Mouse (Mus musculus) forebrain, embryonic 11.5 days (tissue): ENCODE measurements around the gene Pts. TPM values are rescaled to one million over a fixed set of nuclear protein-coding genes. Genes with fewer than 3 reads are reported as not detected.

Source experiments
- ATAC-seq: fragments of 200-750 bp; cut with Nextera tagmentation; replicated peaks from 2 replicates; pipeline ENCODE4 v1.8.0; 2017; ENCODE audit warnings: moderate TSS enrichment; ENCODE audit not compliant: low FRiP score
- DNase-seq: peaks from one replicate; pipeline ENCODE4 v3.0.0-alpha.2; 2017; ENCODE audit warnings: low spot score
- H3K27ac ChIP-seq: fragments of 300-500 bp; sonication (generic); 2 replicates; pipeline ENCODE4 v1.5.1; 2014; ENCODE audit warnings: low read depth, low read length
- H3K27me3 ChIP-seq: fragments of 300-500 bp; sonication (generic); 2 replicates; pipeline ENCODE4 v1.6.1; 2014; ENCODE audit warnings: mild to moderate bottlenecking, low read length, mixed read lengths; ENCODE audit not compliant: control insufficient read depth, insufficient read depth
- H3K36me3 ChIP-seq: fragments of 300-500 bp; sonication (generic); 2 replicates; pipeline ENCODE4 v1.6.1; 2014; ENCODE audit warnings: mild to moderate bottlenecking, low read length, moderate library complexity, mixed read lengths; ENCODE audit not compliant: control insufficient read depth, insufficient read depth
- H3K4me1 ChIP-seq: fragments of 300-500 bp; sonication (generic); replicated peaks from 2 replicates; pipeline ENCODE4 v1.6.1; 2014; ENCODE audit warnings: low read length, mixed read lengths; ENCODE audit not compliant: control insufficient read depth, insufficient read depth
- H3K4me2 ChIP-seq: fragments of 300-500 bp; sonication (generic); 2 replicates; pipeline ENCODE4 v1.6.1; 2014; ENCODE audit warnings: low read depth, mild to moderate bottlenecking, low read length, moderate library complexity, mixed read lengths; ENCODE audit not compliant: severe bottlenecking
- H3K4me3 ChIP-seq: fragments of 300-500 bp; sonication (generic); 2 replicates; pipeline ENCODE4 v1.5.1; 2014; ENCODE audit warnings: low read depth, low read length
- H3K9ac ChIP-seq: fragments of 300-500 bp; sonication (generic); 2 replicates; pipeline ENCODE4 v1.6.1; 2014; ENCODE audit warnings: low read length
- H3K9me3 ChIP-seq: fragments of 300-500 bp; sonication (generic); 2 replicates; pipeline ENCODE4 v1.6.1; 2016; ENCODE audit warnings: low read length, mixed read lengths; ENCODE audit not compliant: control insufficient read depth
- WGBS: fragments of 180-500 bp; shearing (Covaris S2); extraction: QIAGEN DNeasy Blood & Tissue Kit; methylation state at CpG from one replicate; pipeline ENCODE4 v1.1.7; 2014; 5-methylcytosine and 5-hydroxymethylcytosine counted together
- polyA plus RNA-seq: library from polyadenylated mRNA; unstranded; fragments of >200 nt; fragmentation: Nextera tagmentation; extraction: Ambion mirVana; gene quantifications from 2 replicates; pipeline ENCODE4 v1.2.1, GENCODE M21; 2014

Gene Pts
- polyA plus RNA-seq, 1 experiment from 2014 or later = 93.5 TPM

DNA sequence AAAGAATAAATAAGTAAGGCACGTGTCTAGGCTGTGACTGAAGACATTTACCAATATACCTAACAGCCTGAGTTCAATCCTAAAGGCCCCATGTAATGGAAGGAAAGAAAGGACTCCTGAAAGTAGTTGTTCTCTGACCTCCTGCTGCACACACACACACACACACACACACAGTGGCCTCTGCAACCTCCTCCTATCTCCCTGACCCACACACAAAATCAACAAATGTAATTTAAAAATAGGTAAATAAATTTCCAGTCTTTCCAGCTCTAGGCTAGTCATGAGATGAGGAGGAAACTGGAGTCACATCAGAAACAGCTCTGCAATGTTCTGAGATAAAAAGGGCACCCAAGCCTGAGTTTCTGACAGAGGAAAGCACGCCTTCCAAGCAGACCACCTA is 34.7 kb downstream of the Pts start:
- Histone ChIP-seq H3K4me2 (no peak overlapping the region), H3K4me1 (no peaks in the 10 kb centered on the region; the same call in 1 of the 2 replicates), H3K4me3 (no peak overlapping the region), H3K36me3 (no peaks in the 10 kb centered on the region), H3K27me3 (no peaks in the 10 kb centered on the region), H3K9ac (no peak overlapping the region), H3K27ac (no peak overlapping the region), H3K9me3 (no peaks in the 10 kb centered on the region)
- WGBS = 72% methylated on average over 2 of the region's 2 CpGs
- ATAC-seq (no peak), DNase-seq (no peak)

DNA sequence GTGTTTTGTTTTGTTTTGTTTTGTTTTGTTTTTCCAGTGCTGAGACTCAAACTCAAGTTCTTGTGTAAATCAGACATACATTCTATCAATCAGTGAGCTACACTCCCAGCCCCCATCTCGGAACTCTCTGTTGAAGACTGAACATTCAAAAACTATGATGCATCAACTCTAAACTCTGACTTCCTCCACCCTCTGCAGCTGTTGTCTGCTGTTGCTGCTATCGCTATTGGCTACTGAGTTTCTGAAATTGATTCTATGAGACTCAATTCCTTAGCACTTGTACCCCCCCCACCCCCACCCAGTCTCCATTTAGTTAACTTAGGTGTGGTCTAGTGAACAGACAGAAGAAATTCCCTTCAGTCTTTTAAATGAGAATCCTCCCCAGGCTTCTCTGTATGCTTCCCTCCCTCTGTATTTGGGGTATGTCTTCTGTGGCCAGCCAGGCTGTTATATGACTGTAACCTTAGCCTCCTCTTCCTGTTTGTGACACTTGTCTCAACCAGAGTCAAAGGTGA is 36.9 kb downstream of the Pts start:
- 80% methylated on average over 2 of the region's 2 CpGs for WGBS
- no peak overlapping the region for H3K9ac ChIP-seq
- H3K9me3 ChIP-seq = no peaks in the 10 kb centered on the region
- DNase-seq = no peak
- no peak overlapping the region for H3K4me3 ChIP-seq
- H3K4me2 ChIP-seq = no peak overlapping the region
- H3K27ac ChIP-seq = no peak overlapping the region
- H3K36me3 ChIP-seq = no peaks in the 10 kb centered on the region
- no peaks in the 10 kb centered on the region for H3K27me3 ChIP-seq
- ATAC-seq = no peak
- H3K4me1 ChIP-seq = no peaks in the 10 kb centered on the region; the same call in 1 of the 2 replicates

DNA sequence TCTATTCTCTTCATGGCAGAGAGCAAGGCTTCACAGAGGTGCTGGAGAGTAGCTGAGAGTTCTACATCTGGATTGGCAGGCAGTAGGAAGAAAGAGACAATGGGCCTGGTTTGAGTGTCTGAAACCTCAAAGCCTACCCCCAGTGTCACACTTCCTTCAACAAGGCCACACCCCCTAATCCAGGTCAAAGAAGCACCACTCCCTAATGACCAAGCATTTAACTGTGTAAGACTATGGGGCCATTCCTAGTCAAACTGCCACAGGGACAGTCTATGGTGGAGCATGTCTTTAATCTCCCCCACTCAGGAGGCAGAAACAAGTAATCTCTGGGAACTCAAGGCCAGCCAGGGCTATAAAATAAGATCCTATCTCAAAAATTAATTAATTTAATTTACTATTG is 37.7 kb downstream of the Pts start:
- no peaks in the 10 kb centered on the region; the same call in 1 of the 2 replicates for H3K4me1 ChIP-seq
- ATAC-seq (no peak), DNase-seq (no peak)
- no peaks in the 10 kb centered on the region for H3K36me3 ChIP-seq
- H3K27me3 ChIP-seq = no peaks in the 10 kb centered on the region
- H3K4me2 ChIP-seq = no peak overlapping the region
- H3K27ac ChIP-seq = no peak overlapping the region
- H3K4me3 ChIP-seq = no peak overlapping the region
- no peak overlapping the region for H3K9ac ChIP-seq
- no peaks in the 10 kb centered on the region for H3K9me3 ChIP-seq

DNA sequence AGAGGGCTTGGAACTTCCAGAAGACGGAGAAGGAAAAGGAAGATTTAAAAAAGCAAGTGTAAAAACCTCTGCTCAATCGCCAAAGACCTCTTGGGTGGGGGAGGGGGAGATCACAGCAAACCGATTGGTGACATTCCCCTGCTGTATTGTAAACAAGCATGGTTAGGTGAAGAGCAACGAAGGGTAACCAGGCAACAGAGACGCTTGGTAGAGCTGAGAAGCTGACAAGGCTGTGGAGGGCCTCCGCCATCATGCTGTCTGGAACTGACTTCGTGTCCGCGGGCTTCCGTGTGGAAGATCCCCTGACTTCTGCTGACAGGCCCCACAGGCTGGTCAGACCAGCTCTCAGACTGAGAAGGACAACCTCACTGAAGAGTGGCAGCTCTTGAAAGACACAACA is 43.0 kb downstream of the Pts start:
- no peaks in the 10 kb centered on the region for H3K9me3 ChIP-seq
- H3K4me2 ChIP-seq = peak overlapping the region; percentile 24; the same call in 1 of the 2 replicates
- ATAC-seq (0 out of 2 replicates have a peak, but pooled peaks have one; percentile 27), DNase-seq (no peak)
- H3K27ac ChIP-seq = no peak overlapping the region
- no peaks in the 10 kb centered on the region for H3K36me3 ChIP-seq
- H3K27me3 ChIP-seq = no peaks in the 10 kb centered on the region
- H3K9ac ChIP-seq = no peak overlapping the region
- no peaks in the 10 kb centered on the region for H3K4me1 ChIP-seq
- WGBS = 9% methylated on average over 10 of the region's 10 CpGs
- H3K4me3 ChIP-seq = no peak overlapping the region

DNA sequence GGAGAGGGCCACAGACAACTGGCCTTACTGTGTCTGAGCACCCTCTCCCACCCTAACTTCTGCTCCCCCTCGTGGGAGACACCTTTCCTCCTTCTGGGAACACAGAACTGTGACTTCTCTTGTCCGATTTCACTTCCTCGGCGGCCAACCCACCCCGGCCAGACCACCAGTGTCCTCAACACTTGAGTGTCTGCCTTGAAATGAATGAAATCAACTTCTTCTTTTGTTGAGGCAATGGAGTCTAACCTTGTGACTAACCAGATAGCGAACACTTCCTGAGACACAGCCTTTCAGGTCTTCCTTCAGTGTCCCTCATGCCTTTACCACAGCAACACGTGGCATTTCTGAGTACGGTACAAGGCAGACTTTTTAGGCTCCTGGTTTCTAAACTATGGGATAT is 45.8 kb downstream of the Pts start:
- no peak overlapping the region for H3K27ac ChIP-seq
- no peaks in the 10 kb centered on the region for H3K4me1 ChIP-seq
- no peak overlapping the region for H3K9ac ChIP-seq
- no peak overlapping the region for H3K4me3 ChIP-seq
- no peak overlapping the region for H3K4me2 ChIP-seq
- H3K9me3 ChIP-seq = no peaks in the 10 kb centered on the region
- H3K36me3 ChIP-seq = no peaks in the 10 kb centered on the region
- H3K27me3 ChIP-seq = no peaks in the 10 kb centered on the region
- ATAC-seq (no peak), DNase-seq (no peak)
- WGBS = 87% methylated on average over 8 of the region's 8 CpGs

DNA sequence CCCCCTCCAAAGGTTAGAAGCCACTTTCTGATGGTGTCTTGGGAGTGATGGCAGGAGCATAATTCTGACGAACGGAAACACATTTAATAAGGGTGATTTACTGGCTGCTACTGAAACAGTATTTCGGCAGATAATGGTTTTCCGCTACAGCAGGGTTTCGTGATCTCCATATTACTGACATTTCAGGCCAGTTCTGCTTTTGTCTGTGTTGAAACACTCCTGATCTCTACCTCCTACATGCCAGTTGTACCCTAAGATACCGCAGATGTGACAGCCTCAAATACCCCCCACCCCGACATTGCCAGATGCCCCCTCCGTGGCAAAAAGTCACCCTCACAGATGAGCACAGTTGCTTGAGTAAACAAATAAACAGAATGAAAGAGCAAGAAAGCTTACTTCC is 49.0 kb downstream of the Pts start:
- WGBS = 51% methylated on average over 8 of the region's 8 CpGs
- no peak for ATAC-seq
- no peak overlapping the region for H3K4me3 ChIP-seq

DNA sequence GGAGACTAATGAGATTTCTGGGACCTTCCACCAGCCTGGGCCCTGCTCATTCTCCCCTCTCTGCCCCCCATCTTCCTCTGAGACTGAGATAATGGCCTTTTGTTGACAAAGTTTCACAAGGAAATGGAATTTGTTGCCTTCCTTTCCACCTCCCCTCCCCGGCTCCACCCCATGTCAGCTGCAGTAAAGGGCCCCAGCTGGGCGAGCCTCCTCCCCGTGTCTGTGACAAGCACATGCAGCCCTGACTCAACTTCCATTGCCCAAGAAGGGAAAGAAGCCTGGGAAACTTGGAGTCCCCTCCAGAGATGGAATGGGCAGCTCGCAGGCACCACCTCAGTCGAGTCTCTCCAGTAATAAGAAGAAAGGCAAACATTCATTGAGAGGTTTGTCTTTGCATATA is 49.7 kb downstream of the Pts start:
- WGBS = 19% methylated on average over 5 of the region's 5 CpGs
- no peak overlapping the region for H3K4me3 ChIP-seq
- no peaks in the 10 kb centered on the region for H3K4me1 ChIP-seq

More for the DNA sequence above, 49.0 kb downstream of the Pts start:
- DNase-seq = no peak
- Histone ChIP-seq H3K36me3 (no peaks in the 10 kb centered on the region), H3K4me1 (no peaks in the 10 kb centered on the region), H3K9me3 (no peaks in the 10 kb centered on the region), H3K27ac (no peak overlapping the region), H3K9ac (no peak overlapping the region), H3K27me3 (no peaks in the 10 kb centered on the region), H3K4me2 (no peak overlapping the region)

DNA sequence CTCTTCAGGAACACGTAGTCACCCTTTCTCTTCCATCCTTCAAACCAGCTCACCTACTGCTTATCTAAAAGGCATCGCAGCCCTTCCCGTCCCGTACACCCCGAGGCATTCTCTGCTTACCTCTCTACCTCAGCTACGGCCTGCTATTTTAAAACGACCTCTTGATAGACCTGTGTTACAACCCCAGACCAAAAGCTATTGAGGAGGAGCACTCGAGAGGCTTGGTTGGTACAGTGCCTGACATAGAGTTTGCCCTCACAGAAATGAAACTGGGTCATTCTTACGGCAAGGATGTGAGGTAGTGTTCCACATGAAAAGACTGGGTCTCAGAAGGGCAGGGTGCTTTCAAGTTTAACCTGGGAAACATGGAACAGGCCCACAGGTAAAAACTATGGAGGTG is 51.3 kb downstream of the Pts start:
- WGBS = 88% methylated on average over 9 of the region's 9 CpGs
- H3K27me3 ChIP-seq = no peaks in the 10 kb centered on the region
- no peak overlapping the region for H3K4me2 ChIP-seq
- H3K9me3 ChIP-seq = no peaks in the 10 kb centered on the region
- no peaks in the 10 kb centered on the region for H3K36me3 ChIP-seq
- no peak for ATAC-seq
- no peak overlapping the region for H3K27ac ChIP-seq
- no peak overlapping the region for H3K4me3 ChIP-seq
- H3K4me1 ChIP-seq = no peaks in the 10 kb centered on the region
- no peak overlapping the region for H3K9ac ChIP-seq
- DNase-seq = no peak

More for the DNA sequence above, 49.7 kb downstream of the Pts start:
- no peaks in the 10 kb centered on the region for H3K27me3 ChIP-seq
- H3K36me3 ChIP-seq = no peaks in the 10 kb centered on the region
- H3K9ac ChIP-seq = no peak overlapping the region
- H3K9me3 ChIP-seq = no peaks in the 10 kb centered on the region
- no peak for DNase-seq
- H3K4me2 ChIP-seq = no peak overlapping the region
- ATAC-seq = no peak
- no peak overlapping the region for H3K27ac ChIP-seq

DNA sequence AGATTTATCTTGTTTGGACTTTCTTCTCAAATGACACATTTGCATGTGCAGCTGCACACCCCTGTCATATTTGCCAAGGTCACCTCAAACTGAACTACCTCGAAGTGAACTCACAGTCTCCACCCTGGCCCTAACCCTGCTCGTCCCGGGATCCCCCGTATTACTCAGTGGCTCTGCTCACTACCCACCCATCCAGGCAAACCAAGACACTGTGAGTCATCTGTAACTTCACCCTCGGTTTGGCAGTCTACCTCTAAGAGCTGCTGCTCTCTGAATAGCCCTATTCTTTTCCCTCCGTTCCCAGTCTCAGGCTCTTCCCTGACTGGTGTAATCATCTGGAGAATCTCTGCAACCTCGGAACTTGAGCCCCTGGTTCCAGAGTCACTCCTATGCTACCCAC is 51.9 kb downstream of the Pts start:
- H3K4me1 ChIP-seq = no peaks in the 10 kb centered on the region
- H3K36me3 ChIP-seq = no peaks in the 10 kb centered on the region
- H3K27ac ChIP-seq = no peak overlapping the region
- H3K9me3 ChIP-seq = no peaks in the 10 kb centered on the region
- no peak overlapping the region for H3K9ac ChIP-seq
- no peak for ATAC-seq
- 73% methylated on average over 7 of the region's 7 CpGs for WGBS
- no peak overlapping the region for H3K4me3 ChIP-seq
- H3K4me2 ChIP-seq = no peak overlapping the region
- DNase-seq = no peak
- H3K27me3 ChIP-seq = no peaks in the 10 kb centered on the region
